Mouse (Mus musculus) CH12.LX (cell line): ENCODE measurements at regions not wholly inside any gene's neighbourhood (a gene's known extent, or its start where the extent isn't known, plus 50 kb on each side); places are given as distances from the start of the nearest gene placed in this dataset.

Source experiments
- DNase-seq: peaks from one replicate; pipeline ENCODE4 v3.0.0-alpha.2; 2013; ENCODE audit errors: extremely low read depth
- H3K27ac ChIP-seq: 2 replicates; pipeline ENCODE4 v1.5.1; 2012; ENCODE audit warnings: low read depth, mild to moderate bottlenecking, control low read depth, moderate library complexity; ENCODE audit not compliant: insufficient read depth
- H3K27me3 ChIP-seq: replicated peaks from 2 replicates; pipeline ENCODE3; 2012; ENCODE audit warnings: inconsistent platforms
- H3K36me3 ChIP-seq, 2 experiments: replicated peaks in 1 of 2; 2 replicates each; pipeline versions ENCODE3 to v1.6.1; 2012; ENCODE audit warnings: inconsistent platforms in 1 of 2, low read length in 1 of 2, mild to moderate bottlenecking in 1 of 2, mixed read lengths in 1 of 2, moderate library complexity in 1 of 2; ENCODE audit not compliant: control insufficient read depth in 1 of 2, insufficient read depth in 1 of 2
- H3K4me1 ChIP-seq, 2 experiments: 2 replicates each; pipeline ENCODE4 v1.6.1; 2012; ENCODE audit warnings: inconsistent platforms in 1 of 2, moderate library complexity in 1 of 2; ENCODE audit not compliant: insufficient read depth in 2 of 2, control insufficient read depth in 1 of 2
- H3K4me2 ChIP-seq: 2 replicates; pipeline ENCODE4 v1.6.1; 2012; ENCODE audit warnings: low read depth, mild to moderate bottlenecking, control low read depth; ENCODE audit not compliant: poor library complexity, insufficient read depth, severe bottlenecking
- H3K4me3 ChIP-seq, 3 experiments: fragments of 150-350 bp in 1 of 3; sonication (generic) in 1 of 3; replicated peaks in 1 of 3; 2 replicates each; pipeline versions ENCODE3 to v1.5.1; 2011 to 2012; ENCODE audit warnings: low read depth in 2 of 3, low read length in 2 of 3, mild to moderate bottlenecking in 2 of 3, moderate library complexity in 2 of 3, control low read depth in 1 of 3, improper control_type of control experiment in 1 of 3, inconsistent platforms in 1 of 3, mixed read lengths in 1 of 3; ENCODE audit not compliant: poor library complexity in 1 of 3
- H3K79me2 ChIP-seq: replicated peaks from 2 replicates; pipeline ENCODE4 v1.6.1; 2012; ENCODE audit warnings: mild to moderate bottlenecking, moderate library complexity; ENCODE audit not compliant: control insufficient read depth, poor library complexity, insufficient read depth, severe bottlenecking; ENCODE audit errors: extremely low read depth
- H3K9ac ChIP-seq: 2 replicates; pipeline ENCODE4 v1.6.1; 2012; ENCODE audit warnings: low read depth, mild to moderate bottlenecking, control low read depth, moderate library complexity; ENCODE audit not compliant: insufficient read depth
- H3K9me3 ChIP-seq: replicated peaks from 2 replicates; pipeline ENCODE3; 2012; ENCODE audit warnings: low read length, inconsistent platforms, mixed read lengths
- BHLHE40 ChIP-seq: IDR thresholded peaks from 2 replicates; pipeline ENCODE4 v1.6.1; 2011; ENCODE audit warnings: mild to moderate bottlenecking, low read depth, low read length, improper control_type of control experiment
- CHD1 ChIP-seq: IDR thresholded peaks from 2 replicates; pipeline ENCODE4 v1.6.1; 2012; ENCODE audit warnings: low read depth, low read length, improper control_type of control experiment, inconsistent platforms
- CHD2 ChIP-seq: IDR thresholded peaks from 2 replicates; pipeline ENCODE4 v1.6.1; 2011; ENCODE audit warnings: low read length, improper control_type of control experiment
- CTCF ChIP-seq, 2 experiments: IDR thresholded peaks in 1 of 2; conservative IDR thresholded peaks in 1 of 2; 2 replicates each; pipeline ENCODE4 v1.5.1; 2011 to 2012; ENCODE audit warnings: low read depth in 2 of 2, low read length in 2 of 2, improper control_type of control experiment in 1 of 2, inconsistent platforms in 1 of 2, mild to moderate bottlenecking in 1 of 2, moderate library complexity in 1 of 2
- E2F4 ChIP-seq: IDR thresholded peaks from 2 replicates; pipeline ENCODE4 v1.6.1; 2011; ENCODE audit warnings: low read depth, low read length, improper control_type of control experiment; ENCODE audit not compliant: insufficient replicate concordance
- ELF1 ChIP-seq: IDR thresholded peaks from 2 replicates; pipeline ENCODE4 v1.6.1; 2014; ENCODE audit warnings: low read depth, mild to moderate bottlenecking, inconsistent platforms, low read length, improper control_type of control experiment
- EP300 ChIP-seq: IDR thresholded peaks from 2 replicates; pipeline ENCODE4 v1.6.1; 2011; ENCODE audit warnings: low read length, improper control_type of control experiment
- ETS1 ChIP-seq: conservative IDR thresholded peaks from 2 replicates; pipeline ENCODE4 v1.6.1; 2012; ENCODE audit warnings: low read depth, mild to moderate bottlenecking, inconsistent platforms, low read length, improper control_type of control experiment, moderate library complexity
- IRF4 ChIP-seq: IDR thresholded peaks from 2 replicates; pipeline ENCODE4 v1.6.1; 2014; ENCODE audit warnings: low read depth, mild to moderate bottlenecking, inconsistent platforms, low read length, improper control_type of control experiment
- KAT2A ChIP-seq: IDR thresholded peaks from 2 replicates; pipeline ENCODE4 v1.6.1; 2012; ENCODE audit warnings: low read length, improper control_type of control experiment, inconsistent platforms; ENCODE audit not compliant: insufficient replicate concordance
- MAFK ChIP-seq: IDR thresholded peaks from 2 replicates; pipeline ENCODE4 v1.6.1; 2011; ENCODE audit warnings: low read length, improper control_type of control experiment; ENCODE audit not compliant: insufficient replicate concordance
- MAZ ChIP-seq: IDR thresholded peaks from 2 replicates; pipeline ENCODE4 v1.6.1; 2012; ENCODE audit warnings: low read depth, mild to moderate bottlenecking, inconsistent platforms, low read length, improper control_type of control experiment, moderate library complexity
- MEF2A ChIP-seq: IDR thresholded peaks from 2 replicates; pipeline ENCODE4 v1.6.1; 2014; ENCODE audit warnings: low read depth, mild to moderate bottlenecking, inconsistent platforms, low read length, improper control_type of control experiment, borderline replicate concordance
- MXI1 ChIP-seq: IDR thresholded peaks from 2 replicates; pipeline ENCODE4 v1.6.1; 2011; ENCODE audit warnings: mild to moderate bottlenecking, low read depth, low read length, improper control_type of control experiment
- MYC ChIP-seq: IDR thresholded peaks from 2 replicates; pipeline ENCODE4 v1.6.1; 2011; ENCODE audit warnings: low read depth, mild to moderate bottlenecking, improper control_type of control experiment, low read length
- NELFE ChIP-seq: IDR thresholded peaks from 2 replicates; pipeline ENCODE4 v1.6.1; 2011; ENCODE audit warnings: low read depth, low read length, improper control_type of control experiment
- NRF1 ChIP-seq: IDR thresholded peaks from 2 replicates; pipeline ENCODE4 v1.6.1; 2014; ENCODE audit warnings: low read depth, mild to moderate bottlenecking, inconsistent platforms, low read length, improper control_type of control experiment, moderate library complexity
- PAX5 ChIP-seq: IDR thresholded peaks from 2 replicates; pipeline ENCODE4 v1.6.1; 2012; ENCODE audit warnings: low read length, inconsistent platforms, mixed read lengths
- POLR2A ChIP-seq: IDR thresholded peaks from 2 replicates; pipeline ENCODE4 v1.6.1; 2011; ENCODE audit warnings: low read depth, mild to moderate bottlenecking, improper control_type of control experiment, low read length
- POLR2AphosphoS2 ChIP-seq: IDR thresholded peaks from 2 replicates; pipeline ENCODE4 v1.6.1; 2011; ENCODE audit warnings: low read depth, low read length, improper control_type of control experiment
- RAD21 ChIP-seq: IDR thresholded peaks from 2 replicates; pipeline ENCODE4 v1.6.1; 2011; ENCODE audit warnings: low read depth, mild to moderate bottlenecking, low read length, improper control_type of control experiment, moderate library complexity
- RCOR1 ChIP-seq: conservative IDR thresholded peaks from 2 replicates; pipeline ENCODE4 v1.6.1; 2012; ENCODE audit warnings: low read depth, mild to moderate bottlenecking, inconsistent platforms, low read length, improper control_type of control experiment
- SIN3A ChIP-seq: IDR thresholded peaks from 2 replicates; pipeline ENCODE4 v1.6.1; 2012; ENCODE audit warnings: low read length, improper control_type of control experiment, inconsistent platforms
- SMC3 ChIP-seq: IDR thresholded peaks from 2 replicates; pipeline ENCODE4 v1.6.1; 2011; ENCODE audit warnings: low read depth, low read length, improper control_type of control experiment
- TBP ChIP-seq: conservative IDR thresholded peaks from 2 replicates; pipeline ENCODE4 v1.6.1; 2011; ENCODE audit warnings: low read depth, low read length, improper control_type of control experiment
- TCF12 ChIP-seq: IDR thresholded peaks from 2 replicates; pipeline ENCODE4 v1.6.1; 2014; ENCODE audit warnings: low read depth, mild to moderate bottlenecking, inconsistent platforms, low read length, improper control_type of control experiment
- UBTF ChIP-seq: IDR thresholded peaks from 2 replicates; pipeline ENCODE4 v1.6.1; 2012; ENCODE audit warnings: low read depth, mild to moderate bottlenecking, inconsistent platforms, low read length, improper control_type of control experiment, moderate library complexity
- USF1 ChIP-seq: IDR thresholded peaks from 2 replicates; pipeline ENCODE4 v1.6.1; 2014; ENCODE audit warnings: low read depth, mild to moderate bottlenecking, inconsistent platforms, low read length, improper control_type of control experiment
- USF2 ChIP-seq: conservative IDR thresholded peaks from 2 replicates; pipeline ENCODE4 v1.6.1; 2011; ENCODE audit warnings: low read depth, low read length, improper control_type of control experiment
- ZKSCAN1 ChIP-seq: IDR thresholded peaks from 2 replicates; pipeline ENCODE4 v1.6.1; 2012; ENCODE audit warnings: low read depth, inconsistent platforms, low read length, improper control_type of control experiment, borderline replicate concordance
- ZMIZ1 ChIP-seq: IDR thresholded peaks from 2 replicates; pipeline ENCODE4 v1.6.1; 2012; ENCODE audit warnings: low read depth, mild to moderate bottlenecking, inconsistent platforms, low read length, improper control_type of control experiment
- ZNF384 ChIP-seq: IDR thresholded peaks from 2 replicates; pipeline ENCODE4 v1.6.1; 2012; ENCODE audit warnings: low read depth, low read length, improper control_type of control experiment, inconsistent platforms
- dilution Hi-C: fragments of 300-500 bp; cut with MboI; formaldehyde crosslinking; loops from 2 replicates; pipeline ENCODE4 v1.14.3; 2020; ENCODE audit warnings: low sequenced_read_pairs; ENCODE audit not compliant: extremely low pct_unique_long_range_greater_than_20kb, extremely low pct_ligation_motif_present
- in situ Hi-C: fragments of 300-500 bp; cut with MboI; formaldehyde crosslinking; loops from 3 replicates; pipeline ENCODE4 v1.14.3; 2019; ENCODE audit warnings: low sequenced_read_pairs, low pct_ligation_motif_present, low pct_unique_long_range_greater_than_20kb, mixed read lengths

DNA sequence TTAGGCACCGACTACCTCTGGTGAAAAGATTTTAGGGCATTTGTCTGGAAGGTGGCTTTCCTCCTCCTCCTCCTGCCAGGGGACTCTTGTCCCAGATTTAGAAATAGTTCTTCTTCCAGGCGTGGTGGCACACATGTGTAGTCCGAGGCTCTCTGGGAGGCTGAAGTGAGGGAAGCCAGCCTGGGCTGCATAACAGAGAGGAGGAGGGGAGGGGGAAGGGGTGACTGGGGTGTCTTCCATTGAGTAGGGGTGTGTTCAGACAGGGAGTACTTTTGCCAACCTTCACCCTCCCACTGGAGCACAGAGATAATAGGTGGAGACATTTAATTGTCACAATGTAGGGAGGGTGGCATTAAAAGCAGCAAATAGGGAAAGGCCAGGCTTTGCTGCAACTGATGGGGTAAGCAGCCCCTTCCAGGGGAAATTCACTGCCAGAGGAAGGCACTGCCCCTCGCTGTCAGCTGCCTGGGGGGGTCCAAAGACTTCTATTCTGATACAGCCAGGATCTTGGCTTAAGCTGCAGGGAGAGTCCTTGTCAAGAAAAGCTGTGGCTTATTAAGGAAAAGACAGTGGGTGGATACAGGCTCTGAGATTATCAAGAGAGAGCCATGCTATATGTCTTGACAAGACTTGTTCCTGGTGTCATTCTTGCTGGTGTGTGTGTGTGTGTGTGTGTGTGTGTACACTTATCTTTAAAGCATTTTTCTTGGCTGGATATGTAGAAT is 83.9 kb downstream of the Bbs10 start:
- Histone ChIP-seq H3K27ac (no peak overlapping the region), H3K4me1 (peaks cover 6 to 42% of the 10 kb centered on the region in 2 experiments), H3K9ac (no peak overlapping the region), H3K27me3 (no peaks in the 10 kb centered on the region), H3K4me2 (no peak overlapping the region), H3K4me3 (no peak overlapping the region), H3K79me2 (no peaks in the 10 kb centered on the region), H3K36me3 (no peaks in the 10 kb centered on the region), H3K9me3 (no peaks in the 10 kb centered on the region)
- DNase-seq, result no peak
- TF ChIP-seq NELFE, result no peak
- TF ChIP-seq SMC3, result no peak
- no peak for TF ChIP-seq SIN3A
- no peak for TF ChIP-seq MAZ
- TF ChIP-seq ETS1, result no peak
- TF ChIP-seq USF1, result no peak
- no peak for TF ChIP-seq POLR2AphosphoS2
- TF ChIP-seq RCOR1, result no peak
- TF ChIP-seq MXI1, result no peak
- no peak for TF ChIP-seq MEF2A
- no peak for TF ChIP-seq MAFK
- in situ Hi-C loops, result no loop called here
- dilution Hi-C loops, result no loop called here

DNA sequence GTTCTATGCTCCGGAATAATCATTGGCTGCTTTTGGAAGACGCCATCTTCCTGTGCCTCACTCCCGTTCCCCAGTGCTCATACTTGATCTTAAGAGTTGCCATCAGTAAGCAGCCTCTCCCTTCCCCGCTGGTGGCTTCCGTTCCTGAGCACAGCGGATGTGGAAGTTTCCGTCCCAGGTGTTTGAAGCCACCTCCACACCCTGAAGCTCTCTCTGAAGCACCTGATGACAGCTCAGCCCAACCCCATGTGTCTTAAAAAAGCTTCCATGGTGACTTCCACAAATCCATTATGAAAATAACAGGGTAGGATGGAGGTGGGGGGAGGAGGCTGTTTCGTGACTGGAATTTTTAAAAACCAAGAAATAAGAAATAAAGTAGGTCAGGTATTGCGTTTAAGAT is 87.1 kb downstream of the Bbs10 start:
- peaks cover 8% of the 10 kb centered on the region for H3K9me3 ChIP-seq
- no peak overlapping the region for H3K27ac ChIP-seq
- peak overlapping the region; percentile 42 for H3K4me2 ChIP-seq
- H3K4me3 ChIP-seq, result peak overlapping the region in 1 of 3 experiments; percentile 18
- DNase-seq, result peak; percentile 68
- H3K79me2 ChIP-seq, result no peaks in the 10 kb centered on the region
- no peaks in the 10 kb centered on the region for H3K27me3 ChIP-seq
- dilution Hi-C loops (no loop called here), in situ Hi-C loops (no loop called here)
- H3K36me3 ChIP-seq, result no peaks in the 10 kb centered on the region
- no peak overlapping the region for H3K9ac ChIP-seq
- H3K4me1 ChIP-seq, result peaks cover 3 to 32% of the 10 kb centered on the region in 2 experiments; a peak in 2 of 4 replicates
- TF ChIP-seq CHD1 (no peak), ZKSCAN1 (no peak), ELF1 (no peak), CTCF (conservative IDR thresholded peaks at IDR 0.05 in 1 of 2, IDR thresholded peaks at IDR 0.05 in 1 of 2; ENCODE audit: low read depth in 2 of 2, low read length in 2 of 2) (no peak), ZNF384 (peak; percentile 68), MEF2A (no peak), MXI1 (no peak), TBP (no peak), POLR2AphosphoS2 (no peak), CHD2 (no peak), IRF4 (0 out of 2 replicates have a peak, but pooled peaks have one; percentile 17), EP300 (peak; percentile 49; the same call in 1 of the 2 replicates), RCOR1 (no peak), MAFK (no peak), SIN3A (no peak), MAZ (no peak), USF2 (no peak), MYC (no peak), TCF12 (peak; percentile 45; the same call in 1 of the 2 replicates), RAD21 (no peak), BHLHE40 (no peak), USF1 (no peak), E2F4 (no peak), UBTF (no peak), ZMIZ1 (no peak), POLR2A (no peak), SMC3 (no peak), KAT2A (no peak), PAX5 (no peak), NRF1 (no peak)
